Mouse (Mus musculus): ENCODE measurements around the gene Cpsf6.

GRCm38 (mm10) chr10:117337946-117338345 lies 41.9 kb downstream of the Cpsf6 start:
- TF ChIP-seq GATA1 (IDR thresholded peaks at IDR 0.05; ENCODE audit: low read length) (no peak), TAL1 (IDR thresholded peaks at IDR 0.05; ENCODE audit: low read length) (no peak)
